Comparison of ENCODE assay signal across 8 mouse cellular contexts in the genomic region with DNA sequence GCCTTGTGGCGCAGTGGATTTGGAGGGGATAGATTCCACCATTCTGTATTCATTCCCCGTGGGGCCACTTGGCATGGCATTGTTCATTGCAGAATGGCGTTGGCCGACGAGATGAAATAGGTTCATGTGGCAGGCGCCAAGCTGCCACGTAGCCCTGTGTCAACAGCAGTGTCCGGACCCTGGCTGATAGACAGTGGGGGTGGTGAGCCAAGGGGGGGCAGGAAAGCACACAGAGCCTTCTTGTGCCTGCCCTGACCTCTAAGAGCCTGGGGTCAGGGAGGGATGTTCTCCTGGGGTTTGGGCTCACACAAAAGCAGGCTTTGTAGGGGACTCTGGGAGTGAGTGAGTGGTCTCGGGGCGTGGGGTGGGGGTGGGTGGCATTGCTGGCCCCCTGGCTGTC. TPM values are rescaled to one million over a fixed set of nuclear protein-coding genes. Genes with fewer than 3 reads are reported as not detected.
A peak's percentile ranks its signal among the peaks of the same experiment; 100 is the strongest.
DNase-seq lines count a peak whose midpoint lies in the region; ATAC-seq and TF ChIP-seq lines count a peak whose summit lies in the region.

No protein-coding gene starts in this region.

- 0 out of 2 replicates have a peak, but pooled peaks have one; percentile 4 for ATAC-seq in forebrain, embryonic 16.5 days
- no peak for ATAC-seq in forebrain, embryonic 15.5 days (replicated peaks)
- no peak for ATAC-seq in intestine, embryonic 15.5 days
- no peak for ATAC-seq in neural tube, embryonic 13.5 days (ENCODE audit: low read depth)

- no peaks in the 10 kb centered on the region for H3K9me3 ChIP-seq in forebrain, embryonic 16.5 days (ENCODE audit: control insufficient read depth, low read length)
- H3K9me3 ChIP-seq in forebrain, embryonic 15.5 days, result no peaks in the 10 kb centered on the region
- H3K9me3 ChIP-seq in intestine, embryonic 15.5 days, result no peaks in the 10 kb centered on the region
- no peaks in the 10 kb centered on the region for H3K9me3 ChIP-seq in neural tube, embryonic 13.5 days

- H3K79me2 ChIP-seq in liver, adult 2 months (ENCODE audit: control insufficient read depth, insufficient read depth, low read length), result peaks cover 16% of the 10 kb centered on the region

- no peak overlapping the region for H3K4me3 ChIP-seq in forebrain, embryonic 16.5 days (replicated peaks; ENCODE audit: low read length)
- no peak overlapping the region for H3K4me3 ChIP-seq in forebrain, embryonic 15.5 days
- H3K4me3 ChIP-seq in liver, adult 2 months (ENCODE audit: insufficient read depth, low read depth, low read length), result no peak overlapping the region
- no peak overlapping the region for H3K4me3 ChIP-seq in intestine, embryonic 15.5 days (replicated peaks)
- H3K4me3 ChIP-seq in neural tube, embryonic 13.5 days, result no peak overlapping the region

- H3K36me3 ChIP-seq in forebrain, embryonic 16.5 days (ENCODE audit: control insufficient read depth, insufficient read depth), result no peaks in the 10 kb centered on the region
- peaks cover 8% of the 10 kb centered on the region; the same call in 1 of the 2 replicates for H3K36me3 ChIP-seq in forebrain, embryonic 15.5 days
- H3K36me3 ChIP-seq in liver, adult 2 months (ENCODE audit: control insufficient read depth, insufficient read depth, low read length), result peaks cover 3% of the 10 kb centered on the region; the same call in 1 of the 2 replicates
- H3K36me3 ChIP-seq in intestine, embryonic 15.5 days, result peaks cover 3% of the 10 kb centered on the region
- H3K36me3 ChIP-seq in neural tube, embryonic 13.5 days, result peaks cover 14% of the 10 kb centered on the region

- H3K9ac ChIP-seq in forebrain, embryonic 16.5 days (replicated peaks; ENCODE audit: low read depth, low read length), result no peak overlapping the region
- H3K9ac ChIP-seq in forebrain, embryonic 15.5 days (replicated peaks), result no peak overlapping the region
- H3K9ac ChIP-seq in liver, adult 2 months (ENCODE audit: low read depth, low read length), result peak overlapping the region; percentile 31
- no peak overlapping the region for H3K9ac ChIP-seq in intestine, embryonic 15.5 days
- H3K9ac ChIP-seq in neural tube, embryonic 13.5 days, result 0 out of 2 replicates have a peak overlapping the region, but pooled peaks have one; percentile 9

- DNase-seq in liver, adult 2 months (ENCODE audit: extremely low read depth, low read depth, low spot score), result peak; percentile 87
- no peak for DNase-seq in liver
- DNase-seq in cerebellum, adult 9-11 months, result no peak
- DNase-seq in cerebellum, postnatal 4 days (ENCODE audit: low spot score in 2 of 2), result no peak

- no peak for TF ChIP-seq POLR2A in liver, adult 2 months (IDR thresholded peaks at IDR 0.05; ENCODE audit: extremely low read depth, insufficient read depth, low read length)

- H3K27me3 ChIP-seq in forebrain, embryonic 16.5 days (replicated peaks; ENCODE audit: control insufficient read depth, insufficient read depth, low read length), result no peaks in the 10 kb centered on the region
- no peaks in the 10 kb centered on the region for H3K27me3 ChIP-seq in forebrain, embryonic 15.5 days
- H3K27me3 ChIP-seq in liver, adult 2 months (ENCODE audit: control insufficient read depth, insufficient read depth, low read length), result no peaks in the 10 kb centered on the region
- H3K27me3 ChIP-seq in intestine, embryonic 15.5 days (replicated peaks), result no peaks in the 10 kb centered on the region
- H3K27me3 ChIP-seq in neural tube, embryonic 13.5 days, result no peaks in the 10 kb centered on the region

- H3K4me1 ChIP-seq in forebrain, embryonic 16.5 days (replicated peaks; ENCODE audit: control insufficient read depth, insufficient read depth, low read length), result 0 out of 2 replicates have a peak, but pooled peaks cover 5% of the 10 kb centered on the region
- peaks cover 6% of the 10 kb centered on the region; the same call in 1 of the 2 replicates for H3K4me1 ChIP-seq in forebrain, embryonic 15.5 days
- H3K4me1 ChIP-seq in liver, adult 2 months (ENCODE audit: control insufficient read depth, insufficient read depth, low read length), result peaks cover 44% of the 10 kb centered on the region
- H3K4me1 ChIP-seq in intestine, embryonic 15.5 days (replicated peaks), result no peaks in the 10 kb centered on the region
- H3K4me1 ChIP-seq in neural tube, embryonic 13.5 days (replicated peaks), result peaks cover 25% of the 10 kb centered on the region

- no peak overlapping the region for H3K27ac ChIP-seq in forebrain, embryonic 16.5 days (ENCODE audit: low read length)
- no peak overlapping the region for H3K27ac ChIP-seq in forebrain, embryonic 15.5 days (replicated peaks)
- H3K27ac ChIP-seq in liver, adult 2 months (replicated peaks; ENCODE audit: insufficient read depth, low read depth, low read length), result peak overlapping the region; percentile 91
- H3K27ac ChIP-seq in intestine, embryonic 15.5 days, result 0 out of 2 replicates have a peak overlapping the region, but pooled peaks have one; percentile 44
- H3K27ac ChIP-seq in neural tube, embryonic 13.5 days (replicated peaks), result peak overlapping the region; percentile 39

- H3K4me2 ChIP-seq in forebrain, embryonic 16.5 days (ENCODE audit: low read length), result no peak overlapping the region
- no peak overlapping the region for H3K4me2 ChIP-seq in forebrain, embryonic 15.5 days (replicated peaks)
- H3K4me2 ChIP-seq in intestine, embryonic 15.5 days (replicated peaks), result no peak overlapping the region
- H3K4me2 ChIP-seq in neural tube, embryonic 13.5 days, result no peak overlapping the region; the same call in 1 of the 2 replicates

- TF ChIP-seq CTCF in liver, adult 2 months (IDR thresholded peaks at IDR 0.05; ENCODE audit: low read depth, low read length), result 0 out of 2 replicates have a peak, but pooled peaks have one; percentile 5

- WGBS in forebrain, embryonic 16.5 days, result 11% methylated on average over 10 of the region's 10 CpGs
- 13% methylated on average over 10 of the region's 10 CpGs for WGBS in forebrain, embryonic 15.5 days
- WGBS in liver, adult 2 months, result 43% methylated on average over 10 of the region's 10 CpGs
- WGBS in intestine, embryonic 15.5 days, result 67% methylated on average over 10 of the region's 10 CpGs
- 15% methylated on average over 10 of the region's 10 CpGs for whole genome bisulfite sequencing in neural tube, embryonic 13.5 days

RNA-seq across cellular contexts. Expression of gene Tnfaip8l1, which starts 8.4 kb away (rescaled TPM):
- polyA plus RNA-seq in forebrain, embryonic 16.5 days (2015; fragmentation: Nextera tagmentation; extraction: Ambion mirVana), result 10.1 and 10.2 TPM in 2 replicates
- polyA plus RNA-seq in forebrain, embryonic 15.5 days (2015; fragmentation: Nextera tagmentation; extraction: Ambion mirVana), result 9.0 and 10.0 TPM in 2 replicates
- total RNA-seq in liver, adult 2 months (2014; rRNA removed), result 16.2 and 20.9 TPM in 2 replicates
- 21.8 and 25.5 TPM in 2 replicates for polyA plus RNA-seq in liver, adult 2 months (2012; rRNA removed)
- polyA plus RNA-seq in intestine, embryonic 15.5 days (2015; fragmentation: Nextera tagmentation; extraction: Ambion mirVana), result 11.9 and 12.8 TPM in 2 replicates
- polyA plus RNA-seq in neural tube, embryonic 13.5 days (2015; fragmentation: Nextera tagmentation; extraction: Ambion mirVana), result 8.5 and 9.1 TPM in 2 replicates

RNA-seq across cellular contexts. Expression of gene Mydgf, which starts 13.1 kb away (rescaled TPM):
- 54.2 and 63.8 TPM in 2 replicates for polyA plus RNA-seq in forebrain, embryonic 16.5 days (2015; fragmentation: Nextera tagmentation; extraction: Ambion mirVana)
- 59.7 and 63.2 TPM in 2 replicates for polyA plus RNA-seq in forebrain, embryonic 15.5 days (2015; fragmentation: Nextera tagmentation; extraction: Ambion mirVana)
- total RNA-seq in liver, adult 2 months (2014; rRNA removed), result 89.4 and 91.1 TPM in 2 replicates
- polyA plus RNA-seq in liver, adult 2 months (2012; rRNA removed), result 81.1 and 86.0 TPM in 2 replicates
- polyA plus RNA-seq in intestine, embryonic 15.5 days (2015; fragmentation: Nextera tagmentation; extraction: Ambion mirVana), result 105 and 127 TPM in 2 replicates
- polyA plus RNA-seq in neural tube, embryonic 13.5 days (2015; fragmentation: Nextera tagmentation; extraction: Ambion mirVana), result 67.4 and 74.2 TPM in 2 replicates

RNA-seq across cellular contexts. Expression of gene Sema6b, which starts 30.5 kb away (rescaled TPM):
- 10.1 and 10.7 TPM in 2 replicates for polyA plus RNA-seq in forebrain, embryonic 16.5 days (2015; fragmentation: Nextera tagmentation; extraction: Ambion mirVana)
- polyA plus RNA-seq in forebrain, embryonic 15.5 days (2015; fragmentation: Nextera tagmentation; extraction: Ambion mirVana), result 13.6 and 14.2 TPM in 2 replicates
- total RNA-seq in liver, adult 2 months (2014; rRNA removed), result 1.3 TPM in 2 replicates
- polyA plus RNA-seq in liver, adult 2 months (2012; rRNA removed), result 2.7 and 3.9 TPM in 2 replicates
- polyA plus RNA-seq in intestine, embryonic 15.5 days (2015; fragmentation: Nextera tagmentation; extraction: Ambion mirVana), result 1.4 TPM in 2 replicates
- 10.9 and 11.1 TPM in 2 replicates for polyA plus RNA-seq in neural tube, embryonic 13.5 days (2015; fragmentation: Nextera tagmentation; extraction: Ambion mirVana)

RNA-seq across cellular contexts. Expression of gene Dpp9, which starts 48.1 kb away (rescaled TPM):
- polyA plus RNA-seq in forebrain, embryonic 16.5 days (2015; fragmentation: Nextera tagmentation; extraction: Ambion mirVana), result 32.1 and 32.3 TPM in 2 replicates
- 30.7 and 31.2 TPM in 2 replicates for polyA plus RNA-seq in forebrain, embryonic 15.5 days (2015; fragmentation: Nextera tagmentation; extraction: Ambion mirVana)
- total RNA-seq in liver, adult 2 months (2014; rRNA removed), result 10.7 and 20.1 TPM in 2 replicates
- polyA plus RNA-seq in liver, adult 2 months (2012; rRNA removed), result 55.4 and 60.3 TPM in 2 replicates
- polyA plus RNA-seq in intestine, embryonic 15.5 days (2015; fragmentation: Nextera tagmentation; extraction: Ambion mirVana), result 32.8 and 35.0 TPM in 2 replicates
- polyA plus RNA-seq in neural tube, embryonic 13.5 days (2015; fragmentation: Nextera tagmentation; extraction: Ambion mirVana), result 25.7 and 26.3 TPM in 2 replicates

RNA-seq across cellular contexts. Expression of gene Lrg1, which starts 48.8 kb away (rescaled TPM):
- 0.22 TPM in 1 of 2 replicates, not detected in the other for polyA plus RNA-seq in forebrain, embryonic 16.5 days (2015; fragmentation: Nextera tagmentation; extraction: Ambion mirVana)
- 0.13 and 0.19 TPM in 2 replicates for polyA plus RNA-seq in forebrain, embryonic 15.5 days (2015; fragmentation: Nextera tagmentation; extraction: Ambion mirVana)
- 90.0 and 116 TPM in 2 replicates for total RNA-seq in liver, adult 2 months (2014; rRNA removed)
- polyA plus RNA-seq in liver, adult 2 months (2012; rRNA removed), result 543 and 600 TPM in 2 replicates
- polyA plus RNA-seq in intestine, embryonic 15.5 days (2015; fragmentation: Nextera tagmentation; extraction: Ambion mirVana), result 0.15 and 0.33 TPM in 2 replicates
- 0.22 TPM in 1 of 2 replicates, not detected in the other for polyA plus RNA-seq in neural tube, embryonic 13.5 days (2015; fragmentation: Nextera tagmentation; extraction: Ambion mirVana)

Comparison
In these comparisons a context has a peak if more than half of its experiments do, and no peak if none do; other contexts are left out.
1. H3K27ac ChIP-seq: peak in liver, adult 2 months (single experiment), intestine, embryonic 15.5 days (single experiment) and neural tube, embryonic 13.5 days (single experiment); none in forebrain, embryonic 16.5 days (single experiment) and forebrain, embryonic 15.5 days (single experiment).
2. H3K9ac ChIP-seq: peak in liver, adult 2 months (single experiment) and neural tube, embryonic 13.5 days (single experiment); none in forebrain, embryonic 16.5 days (single experiment), forebrain, embryonic 15.5 days (single experiment) and intestine, embryonic 15.5 days (single experiment).